Mouse (Mus musculus) layer of hippocampus, postnatal 14 days (tissue): ENCODE measurements at regions not wholly inside any gene's neighbourhood (a gene's known extent, or its start where the extent isn't known, plus 50 kb on each side); places are given as distances from the start of the nearest gene placed in this dataset.

ENCODE experiments used
- DNase-seq, 2 experiments: peaks; one replicate each; pipeline ENCODE4 v3.0.0; 2021 to 2022; ENCODE audit warnings: low spot score in 2 of 2, mixed read lengths in 1 of 2

- peak; percentile 79 to 81 for DNase-seq
Observed at GRCm38 (mm10) chr13:83730713-83731480, 227.1 kb downstream of the Mef2c start.

DNA sequence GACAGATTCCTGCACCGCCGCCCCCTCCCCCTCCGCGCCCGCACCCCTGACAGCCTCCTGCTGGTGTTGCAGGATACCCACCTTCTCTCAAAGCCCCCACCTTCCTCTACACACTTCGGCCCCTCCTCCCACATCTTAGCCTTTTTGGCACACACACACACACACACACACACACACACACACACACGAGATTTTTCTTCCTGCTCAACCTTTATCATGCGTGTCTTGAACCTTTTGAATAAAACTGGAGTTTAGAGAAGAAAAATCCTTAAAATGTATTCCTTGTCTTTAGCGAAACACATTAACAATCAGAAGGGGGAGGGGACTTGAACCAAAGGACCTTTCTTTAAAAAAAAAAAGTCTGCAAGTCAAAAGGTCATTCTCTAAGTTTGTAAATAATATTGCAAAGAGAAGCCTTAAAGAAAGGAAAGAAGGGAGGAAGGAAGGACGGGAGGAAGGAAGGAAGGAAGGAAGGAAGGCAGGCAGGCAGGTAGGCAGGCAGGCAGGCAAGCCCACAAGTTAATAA lies 227.7 kb downstream of the Mef2c start:
- DNase-seq: no peak

- DNase-seq: peak; percentile 73 to 85
Observed at GRCm38 (mm10) chr13:83732283-83733121, 228.7 kb downstream of the Mef2c start.

DNA sequence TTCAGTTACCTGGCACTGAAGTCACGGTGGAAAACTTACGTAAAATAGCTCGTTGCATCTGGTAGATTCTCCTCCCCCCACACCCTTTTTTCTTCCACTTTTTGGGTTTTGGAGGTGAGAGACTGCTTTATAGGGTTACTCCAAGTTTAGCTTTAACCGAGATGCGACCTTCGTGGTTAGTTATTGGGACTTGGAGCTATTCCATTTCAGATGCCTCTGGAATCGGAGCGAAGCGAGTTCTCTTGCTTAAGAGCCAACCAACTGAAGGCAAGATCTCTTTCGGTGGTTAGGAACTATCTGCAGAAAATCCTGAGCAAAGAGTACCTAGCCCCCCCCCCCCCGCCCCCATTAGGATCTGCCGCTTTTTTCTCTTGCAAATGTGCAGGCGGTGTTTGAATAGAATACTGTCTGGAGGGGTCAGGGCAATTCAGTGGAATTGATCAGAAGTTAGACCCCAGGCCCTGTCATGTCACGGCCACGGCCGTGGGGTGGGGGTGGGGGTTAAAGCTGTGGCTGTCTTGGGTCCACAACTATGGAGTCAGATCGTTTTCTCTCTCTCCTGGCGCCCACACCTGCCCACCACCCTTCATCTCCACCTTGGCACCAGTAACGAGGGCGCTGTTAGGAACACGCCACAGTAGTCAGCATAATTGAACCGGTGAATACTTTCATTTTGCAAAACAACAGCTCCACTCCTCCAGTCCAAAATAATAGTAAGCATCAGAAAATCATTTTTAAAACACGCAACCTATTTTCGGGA lies 229.6 kb downstream of the Mef2c start:
- peak; percentile 63 to 68 for DNase-seq

DNA sequence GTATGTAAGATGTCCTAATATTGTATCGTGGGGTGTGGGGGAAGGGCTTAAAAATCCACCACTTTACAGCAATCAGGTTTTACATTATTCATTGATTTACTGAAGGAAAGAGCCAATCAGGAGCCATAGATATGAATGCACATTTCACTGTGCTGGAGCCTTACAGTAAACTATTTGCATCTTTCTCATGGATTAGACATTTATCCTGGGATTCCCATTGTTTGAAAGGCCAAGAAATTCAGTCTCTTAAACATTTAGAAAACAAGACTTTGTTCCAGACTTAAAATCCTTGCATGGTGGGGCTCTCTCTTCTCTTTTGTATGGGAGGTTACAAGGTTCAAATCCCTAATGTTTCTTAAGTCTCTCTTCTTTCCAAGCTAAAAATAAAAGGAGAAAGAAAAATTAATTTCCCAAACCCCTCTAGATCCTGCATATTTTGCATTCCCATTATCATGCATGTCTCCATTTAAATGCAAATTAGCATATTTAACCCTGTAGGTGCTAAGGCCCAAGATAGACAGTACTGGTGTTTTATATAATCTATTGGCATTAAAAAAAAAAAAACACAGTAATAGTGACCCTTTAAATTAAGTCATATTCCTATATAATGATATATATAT lies 230.3 kb downstream of the Mef2c start:
- DNase-seq: no peak

GRCm38 (mm10) chr13:83734656-83735055 lies 230.8 kb downstream of the Mef2c start:
- DNase-seq: no peak

- no peak for DNase-seq
Observed at GRCm38 (mm10) chr13:83735101-83735500, 231.3 kb downstream of the Mef2c start.

DNA sequence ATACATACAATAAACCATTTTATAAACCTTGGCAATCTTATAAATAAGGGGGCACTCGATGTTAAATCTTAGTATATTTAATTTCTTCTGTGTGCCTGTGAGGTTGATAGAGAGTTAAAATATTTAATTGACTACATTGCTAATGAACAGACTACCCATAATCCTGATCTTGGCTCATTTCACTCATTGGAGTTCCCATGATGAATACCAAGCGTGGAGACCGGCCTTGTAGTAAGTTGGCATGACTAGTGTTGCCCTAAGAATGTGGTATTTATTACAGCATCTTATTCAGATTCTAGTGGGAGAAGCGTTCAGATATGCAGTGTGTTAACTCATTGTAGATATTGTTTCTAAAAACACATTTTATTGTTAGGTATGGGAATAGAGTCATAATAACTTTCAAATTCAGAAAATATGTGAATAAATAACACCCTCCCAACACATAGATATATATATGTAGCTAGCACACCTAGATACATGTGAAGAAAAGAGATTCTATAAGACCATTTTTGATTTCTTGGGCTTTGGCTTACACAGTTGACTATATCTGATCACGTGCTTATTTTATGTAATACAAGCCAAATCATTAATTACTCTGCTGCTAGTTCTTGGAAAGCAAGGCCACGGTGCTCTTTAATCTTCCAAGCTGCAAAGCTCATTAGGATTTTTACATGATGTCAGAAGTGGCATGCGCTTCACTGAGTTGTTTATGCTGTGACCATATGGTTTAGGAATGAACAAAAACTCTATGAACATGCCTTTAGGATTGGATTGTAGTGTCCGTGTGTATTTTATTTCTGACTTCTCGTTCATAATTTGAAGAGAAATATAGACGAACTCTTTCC lies 232.0 kb downstream of the Mef2c start:
- peak in 1 of 2 experiments; percentile 68 for DNase-seq

GRCm38 (mm10) chr13:83737031-83737825 lies 233.4 kb downstream of the Mef2c start:
- DNase-seq: peak; percentile 47 to 60

GRCm38 (mm10) chr13:83737826-83738527 lies 234.1 kb downstream of the Mef2c start:
- peak in 1 of 2 experiments; percentile 61 for DNase-seq

GRCm38 (mm10) chr13:83738528-83738981 lies 234.7 kb downstream of the Mef2c start:
- peak; percentile 51 for DNase-seq

DNA sequence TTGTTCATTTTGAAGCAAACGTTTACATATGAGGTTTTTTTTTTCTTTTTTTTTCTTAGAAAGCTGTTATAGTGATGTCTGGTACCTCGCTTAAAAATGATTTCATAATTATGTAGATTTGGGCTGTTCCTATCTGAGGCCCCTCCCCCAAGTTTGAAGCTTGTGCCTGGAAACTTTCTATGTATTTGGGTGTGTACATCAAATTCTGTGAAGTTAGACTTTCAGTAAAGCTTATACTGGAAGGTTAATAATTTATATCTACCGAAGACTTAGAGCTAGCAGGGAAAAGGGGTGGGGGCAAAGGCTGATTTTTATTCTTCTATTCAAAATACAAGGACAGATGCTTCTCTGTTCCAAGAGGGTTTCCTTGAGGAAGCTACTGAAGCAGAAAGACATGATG lies 235.3 kb downstream of the Mef2c start:
- no peak for DNase-seq

DNA sequence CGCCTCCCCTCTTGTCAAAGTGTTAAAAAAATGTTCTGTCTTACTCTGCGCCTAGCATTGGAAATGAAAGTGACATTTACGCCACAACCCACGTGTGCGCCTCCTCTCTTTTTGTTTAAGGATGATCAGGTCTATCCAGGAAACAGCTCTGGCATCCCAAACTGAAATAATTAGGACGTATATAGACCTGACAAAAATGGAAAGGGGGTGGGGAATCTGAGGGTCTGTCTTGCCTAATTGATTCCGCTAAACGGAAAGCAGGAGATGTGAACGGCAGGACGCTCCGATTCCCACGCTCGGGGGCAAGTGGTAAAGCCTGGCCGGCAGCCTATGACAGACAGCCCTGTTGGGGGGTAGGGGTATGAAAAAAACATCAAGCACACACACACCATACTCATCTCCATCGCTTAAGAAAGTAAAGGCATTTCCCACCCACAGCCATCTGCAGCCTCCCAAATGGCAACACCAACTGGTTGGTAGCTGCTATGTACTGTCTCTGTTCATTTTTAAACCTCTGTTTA lies 235.8 kb downstream of the Mef2c start:
- DNase-seq: peak; percentile 83 to 92

- DNase-seq: no peak
Observed at GRCm38 (mm10) chr13:83740101-83740500, 236.3 kb downstream of the Mef2c start.

GRCm38 (mm10) chr13:83740771-83741170 lies 236.9 kb downstream of the Mef2c start:
- no peak for DNase-seq

- peak; percentile 39 to 78 for DNase-seq
Observed at GRCm38 (mm10) chr13:83741591-83742021, 237.8 kb downstream of the Mef2c start.

DNA sequence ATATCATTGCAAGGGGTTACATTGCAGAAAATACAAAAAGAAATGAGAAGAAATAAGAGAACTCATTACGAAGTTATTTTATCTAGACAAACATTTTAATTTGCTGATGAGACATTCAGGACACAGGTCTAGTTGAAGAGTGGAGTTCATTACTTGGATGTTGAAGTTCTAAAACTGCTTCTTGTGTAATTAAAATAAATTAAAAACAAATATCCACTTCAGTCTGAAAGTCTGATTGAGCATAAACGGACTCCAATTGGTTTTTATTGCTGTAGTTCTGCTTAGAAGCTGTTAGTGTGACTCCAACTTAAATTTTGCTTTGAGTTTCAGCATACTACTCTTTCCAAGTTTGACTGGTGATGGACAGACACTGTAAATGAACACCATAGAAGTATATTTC lies 238.3 kb downstream of the Mef2c start:
- no peak for DNase-seq

DNA sequence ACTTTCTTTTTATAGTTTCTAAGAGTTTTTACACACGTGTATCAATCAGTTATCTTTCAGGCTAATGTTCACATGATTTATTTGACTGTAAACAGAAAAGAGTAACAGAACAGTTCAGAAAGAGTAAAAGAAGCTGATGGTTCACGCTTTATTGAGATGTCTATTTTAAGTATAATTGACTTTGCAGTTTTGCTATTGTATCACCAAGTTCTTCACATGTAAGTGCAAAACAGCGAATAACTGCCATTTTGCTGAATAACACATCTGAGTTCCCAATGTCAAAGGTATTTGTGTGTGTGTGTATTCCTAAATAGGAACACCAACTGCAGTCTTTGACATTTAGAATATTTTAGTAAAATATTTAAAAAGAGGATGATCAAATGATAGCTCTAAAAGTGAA lies 238.7 kb downstream of the Mef2c start:
- DNase-seq: no peak
